In the genomic region with DNA sequence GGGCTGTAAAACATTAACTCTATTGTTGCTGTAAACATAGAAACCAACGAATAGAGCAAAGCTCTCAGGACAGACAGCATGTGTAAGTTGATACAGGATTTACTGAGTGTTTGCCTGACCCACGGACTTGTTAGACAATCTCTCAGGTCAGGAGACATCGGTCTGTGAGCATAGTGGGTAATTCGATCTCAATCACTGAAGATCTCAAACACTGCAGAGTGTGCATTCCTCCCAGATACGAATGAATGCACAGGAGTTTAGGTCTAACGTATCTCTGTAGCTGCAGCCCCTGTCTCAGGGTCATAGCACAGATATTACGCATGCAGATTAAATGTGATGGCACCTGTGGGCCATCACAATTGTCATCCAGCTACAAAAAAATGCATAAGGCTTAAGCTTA, we compare ENCODE assay signal across 14 mouse cellular contexts.
"Had no signal": no experiment of that assay in that cellular context is flagged by ENCODE, and none has a peak within 500 bp of the region (broad histone marks: within the 10 kb centered on the region; RNA-seq: fewer than 3 reads in every experiment).

No protein-coding gene starts in this region.

- H3K4me2 ChIP-seq: limb, embryonic 12.5 days; liver, embryonic 13.5 days; lung, embryonic 15.5 days; midbrain, embryonic 15.5 days had no signal

- H3K9ac ChIP-seq: limb, embryonic 12.5 days; liver, embryonic 13.5 days; liver, postnatal 0 days; lung, embryonic 15.5 days; midbrain, embryonic 15.5 days had no signal

- H3K9me3 ChIP-seq: limb, embryonic 12.5 days; liver, embryonic 13.5 days; lung, embryonic 15.5 days; midbrain, embryonic 15.5 days had no signal

- H3K4me1 ChIP-seq: liver, embryonic 13.5 days; lung, embryonic 15.5 days had no signal

- H3K27ac ChIP-seq: limb, embryonic 12.5 days; liver, embryonic 13.5 days; lung, embryonic 15.5 days; macrophage; midbrain, embryonic 15.5 days; stomach, postnatal 0 days had no signal

- ATAC-seq: liver, postnatal 0 days; midbrain, embryonic 15.5 days had no signal

- DNase-seq: kidney, adult 11 months; kidney, postnatal 25 days; layer of hippocampus, adult 9-11 months; layer of hippocampus, postnatal 36 days; liver; liver, embryonic 13.5 days; liver, postnatal 0 days; lung, postnatal 14 days; thymus, postnatal 14 days had no signal

- H3K27me3 ChIP-seq: limb, embryonic 12.5 days; liver, embryonic 13.5 days; lung, embryonic 15.5 days; midbrain, embryonic 15.5 days had no signal

- H3K36me3 ChIP-seq: limb, embryonic 12.5 days; liver, embryonic 13.5 days; lung, embryonic 15.5 days; midbrain, embryonic 15.5 days had no signal

- H3K4me3 ChIP-seq: limb, embryonic 12.5 days; liver, embryonic 13.5 days; lung, embryonic 15.5 days; midbrain, embryonic 15.5 days had no signal
